Mouse (Mus musculus) gastrocnemius, postnatal 25 days (tissue): ENCODE results near the gene Ccser2. TPM values are rescaled to one million over a fixed set of nuclear protein-coding genes. Genes with fewer than 3 reads are reported as not detected.
A peak's percentile ranks its signal among the peaks of the same experiment; 100 is the strongest.
"Not testable (repeated sequence)": the region's sequence is repeated elsewhere in the genome, so short reads cannot be mapped to it uniquely, and the experiment has no call there.

Source experiments
- DNase-seq: peaks from one replicate; pipeline ENCODE4 v3.0.0; 2022
- long read RNA-seq, 2 experiments: library from polyadenylated mRNA; stranded (forward); transcript quantifications; one replicate each; pipeline ENCODE4 v2.0.0; 2021
- total RNA-seq, 2 experiments: library from RNA; stranded (reverse); gene quantifications; 1 replicate in 1 of 2; 2 replicates in 1 of 2; pipeline ENCODE4 v1.2.3; 2021

Ccser2 gene
- 10 to 100 TPM; 58.0 to 65.8 TPM for total RNA-seq
- long read RNA-seq, experiment 1, transcript Ccser2-203 (8 exons, 1,420 nt): major isoform, 9 of 17 reads
- long read RNA-seq, experiment 1, partial matches to known transcripts: 0 of 17 reads
- long read RNA-seq, experiment 1, other reads (novel, unspliced or antisense): 6 of 17 reads
- long read RNA-seq, experiment 2, full-length matches to known transcripts: 20 of 35 reads
- long read RNA-seq, experiment 2, partial matches to known transcripts: 0 of 35 reads
- long read RNA-seq, experiment 2, other reads (novel, unspliced or antisense): 15 of 35 reads

DNA sequence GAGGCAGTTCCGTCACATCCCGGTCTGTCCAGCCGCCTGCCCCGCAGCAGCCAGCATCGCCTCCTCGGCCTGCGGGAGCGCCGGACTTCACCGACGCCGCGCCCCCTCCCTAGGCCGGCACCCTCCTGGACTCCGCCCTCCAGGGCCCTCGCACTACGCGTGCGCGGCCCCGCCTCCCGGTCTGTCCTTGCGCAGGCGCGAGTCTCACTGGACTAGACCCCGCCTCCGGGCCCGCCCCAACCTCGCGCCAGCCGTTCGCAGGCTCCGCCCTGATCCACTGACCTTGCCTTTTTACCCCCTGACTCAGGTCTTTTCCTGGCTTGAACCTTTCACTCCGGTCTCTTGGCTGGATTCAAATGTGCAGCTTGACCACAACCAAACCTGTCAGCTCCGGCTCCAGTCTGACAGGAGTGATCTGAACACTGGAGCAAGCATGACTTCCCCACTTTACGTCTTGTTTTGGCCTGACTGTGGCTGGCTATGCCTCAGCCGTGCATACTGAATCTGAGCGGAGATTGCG, at the start of gene Ccser2:
Ccser2 (minus strand) TSS at position 150 of the 520 bp plus-strand sequence.
- DNase-seq: peak; percentile 97

- no peak for DNase-seq
These were observed 47.3 kb upstream of the Ccser2 start for GRCm38 (mm10) chr14:37015894-37016293.

DNA sequence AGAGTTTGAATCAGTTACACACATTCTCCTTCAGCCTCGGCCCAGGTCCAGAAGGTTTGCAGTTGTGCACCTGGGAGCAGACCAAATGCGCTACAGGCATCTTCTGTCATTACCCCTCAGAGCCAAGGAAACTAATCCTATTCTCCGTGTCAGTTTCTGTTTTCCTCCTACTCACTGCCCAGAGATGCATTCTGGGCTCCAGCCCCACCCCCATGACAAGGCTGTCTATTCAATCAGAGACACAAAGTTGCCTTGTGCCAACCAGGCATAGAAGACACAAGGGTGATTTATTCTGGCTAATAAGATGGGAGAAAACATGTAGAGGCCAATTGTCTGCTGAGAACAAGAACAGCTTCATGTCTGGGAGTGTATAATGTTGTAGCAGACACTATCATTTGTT, 45.1 kb upstream of the Ccser2 start:
- DNase-seq: no peak

GRCm38 (mm10) chr14:37009686-37010085, 41.1 kb upstream of the Ccser2 start:
- DNase-seq: no peak

GRCm38 (mm10) chr14:37006489-37006888, 37.9 kb upstream of the Ccser2 start:
- no peak for DNase-seq

GRCm38 (mm10) chr14:37005865-37006264, 37.3 kb upstream of the Ccser2 start:
- no peak for DNase-seq

DNA sequence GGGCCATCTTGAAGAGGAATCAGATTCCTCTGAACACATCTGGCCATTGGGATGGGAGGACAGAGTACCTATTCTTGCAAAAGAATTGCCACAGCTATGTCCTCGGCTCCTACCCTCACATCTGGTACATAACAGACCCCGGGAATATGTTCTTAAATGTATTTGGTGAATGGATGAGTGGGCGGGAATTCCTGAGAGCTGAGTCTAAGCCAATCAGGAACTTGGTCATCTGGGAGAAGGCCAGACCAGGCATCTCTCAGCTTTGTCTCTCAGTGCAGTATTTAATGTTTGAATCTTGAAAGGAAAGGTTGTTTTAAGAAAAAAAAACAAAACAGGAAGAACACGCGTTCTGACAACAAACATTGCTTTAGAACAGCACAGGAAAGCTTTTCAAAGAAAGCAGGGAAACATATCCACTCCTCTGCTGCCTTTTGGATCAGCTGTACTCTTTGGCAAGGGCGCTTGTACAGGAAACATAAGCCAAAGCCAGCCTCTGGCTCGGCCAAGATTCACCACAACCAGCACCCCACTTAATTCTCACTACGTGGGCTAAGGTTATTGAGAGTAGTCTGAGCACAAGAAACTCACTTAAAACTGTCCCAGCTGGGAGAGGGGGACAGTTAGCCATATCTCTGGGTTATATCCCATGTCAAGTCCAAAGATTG, 35.0 kb upstream of the Ccser2 start:
- no peak for DNase-seq

- no peak for DNase-seq
These were observed 34.3 kb upstream of the Ccser2 start for GRCm38 (mm10) chr14:37002852-37003251.

GRCm38 (mm10) chr14:37000780-37001179, 32.2 kb upstream of the Ccser2 start:
- not testable (repeated sequence) for DNase-seq

DNA sequence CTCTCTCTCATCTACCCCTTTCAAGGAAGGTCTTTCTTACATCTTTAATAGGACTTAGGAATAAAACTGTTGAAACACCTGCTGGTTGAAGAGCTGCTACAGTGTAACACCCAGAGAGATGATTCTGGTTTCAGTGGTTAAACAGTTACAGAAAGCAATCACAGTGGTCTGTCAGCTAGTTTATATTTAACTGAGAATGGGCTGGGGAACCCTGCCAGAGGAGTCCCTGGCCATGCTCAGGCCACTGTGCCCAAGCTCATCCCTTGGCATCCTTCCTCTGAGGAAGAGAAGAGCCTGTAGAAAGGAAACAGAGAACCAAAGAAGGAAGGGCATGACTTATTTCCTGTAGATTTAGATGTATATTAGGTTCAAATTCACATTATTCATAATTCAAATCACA, 21.2 kb upstream of the Ccser2 start:
- no peak for DNase-seq

GRCm38 (mm10) chr14:36985693-36986092, 17.1 kb upstream of the Ccser2 start:
- no peak for DNase-seq

GRCm38 (mm10) chr14:36975019-36975418, 6.4 kb upstream of the Ccser2 start:
- DNase-seq: no peak

GRCm38 (mm10) chr14:36971211-36971610, 2.6 kb upstream of the Ccser2 start:
- DNase-seq: no peak

DNA sequence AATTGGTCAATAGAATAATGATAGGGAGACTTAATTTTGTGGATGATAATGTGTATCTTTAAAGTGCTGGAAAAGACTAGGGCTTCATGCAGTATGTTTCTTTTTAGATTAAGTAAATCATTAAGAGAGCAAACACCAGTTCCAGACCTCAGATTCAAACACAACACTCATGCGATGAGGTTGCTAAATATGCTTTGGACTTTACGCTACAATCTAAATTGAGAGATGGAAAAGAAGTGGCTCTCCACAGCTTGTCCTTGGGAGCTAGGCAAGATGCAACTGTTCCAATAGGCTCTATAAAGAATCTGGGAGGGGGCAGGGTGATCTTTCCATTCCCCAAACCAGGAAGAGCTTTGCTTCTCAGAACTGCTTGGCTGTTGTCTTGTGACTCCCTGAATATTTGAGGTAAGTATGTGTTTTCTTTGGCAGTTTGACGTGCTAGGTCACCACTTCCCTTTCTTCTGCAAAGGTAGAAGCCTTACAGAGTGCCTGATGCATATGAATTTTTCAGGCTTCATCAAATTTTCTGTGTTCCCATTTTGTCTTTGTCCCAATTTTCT, 1.4 kb upstream of the Ccser2 start:
- DNase-seq: no peak

GRCm38 (mm10) chr14:36968076-36968627, 425 bp downstream of the Ccser2 start:
- DNase-seq: no peak

DNA sequence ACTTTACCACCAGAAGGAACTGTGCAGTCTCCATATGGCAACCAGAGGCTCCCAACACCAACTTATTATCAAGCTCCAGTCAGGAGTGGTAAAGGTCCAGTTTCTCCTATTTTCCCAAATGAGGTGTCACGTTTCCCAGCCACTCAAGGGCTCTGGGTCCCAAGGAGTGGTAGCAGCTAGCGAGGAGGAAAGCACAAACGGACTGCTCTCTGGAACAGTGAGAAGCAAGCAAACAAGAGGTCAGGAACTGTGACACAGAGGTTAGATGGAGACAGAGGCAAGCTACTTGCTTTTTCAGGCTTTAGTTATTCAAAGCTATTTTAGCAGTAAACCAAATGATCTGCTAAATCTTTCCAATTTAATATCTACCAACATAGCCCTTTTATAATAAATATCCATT, 3.2 kb downstream of the Ccser2 start:
- no peak for DNase-seq

- no peak for DNase-seq
These were observed 6.1 kb downstream of the Ccser2 start for GRCm38 (mm10) chr14:36962477-36962876.

- DNase-seq: no peak
These were observed 10.9 kb downstream of the Ccser2 start for GRCm38 (mm10) chr14:36957719-36958118.

- no peak for DNase-seq
These were observed 11.3 kb downstream of the Ccser2 start for GRCm38 (mm10) chr14:36957261-36957660.

GRCm38 (mm10) chr14:36956717-36957116, 11.9 kb downstream of the Ccser2 start:
- DNase-seq: no peak

DNA sequence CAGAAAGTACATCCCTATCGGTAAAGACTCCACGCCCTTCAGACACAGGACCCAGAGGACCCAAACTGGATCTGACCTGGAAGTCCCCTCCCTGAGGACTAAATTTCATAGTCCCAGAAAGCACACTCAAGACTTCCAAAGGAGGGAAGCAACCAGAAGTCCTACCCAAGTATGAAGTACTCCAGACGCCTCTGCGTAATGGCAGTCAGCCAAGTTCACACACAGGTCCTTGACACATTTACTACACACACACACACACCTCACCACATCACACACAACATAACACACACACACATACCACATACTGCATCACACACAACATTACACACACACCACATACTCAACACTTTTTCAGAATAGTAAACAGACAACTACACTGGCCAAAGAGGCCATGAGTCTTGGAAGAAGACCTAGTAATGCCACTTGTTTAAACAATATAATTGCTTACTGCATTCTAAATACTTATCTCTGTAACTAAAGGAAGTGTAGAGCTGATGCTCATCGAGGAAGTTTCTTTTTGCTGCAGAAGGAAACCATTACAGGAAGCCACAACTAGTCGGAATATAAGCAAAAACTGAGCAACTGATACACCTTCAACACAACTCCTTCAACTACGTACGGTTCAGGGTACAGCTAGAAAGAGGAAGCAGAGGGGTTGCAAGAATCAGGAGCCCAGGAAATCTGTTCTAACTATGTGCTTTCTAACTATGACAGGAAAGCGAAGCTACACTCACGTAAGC, 15.7 kb downstream of the Ccser2 start:
- DNase-seq: no peak

DNA sequence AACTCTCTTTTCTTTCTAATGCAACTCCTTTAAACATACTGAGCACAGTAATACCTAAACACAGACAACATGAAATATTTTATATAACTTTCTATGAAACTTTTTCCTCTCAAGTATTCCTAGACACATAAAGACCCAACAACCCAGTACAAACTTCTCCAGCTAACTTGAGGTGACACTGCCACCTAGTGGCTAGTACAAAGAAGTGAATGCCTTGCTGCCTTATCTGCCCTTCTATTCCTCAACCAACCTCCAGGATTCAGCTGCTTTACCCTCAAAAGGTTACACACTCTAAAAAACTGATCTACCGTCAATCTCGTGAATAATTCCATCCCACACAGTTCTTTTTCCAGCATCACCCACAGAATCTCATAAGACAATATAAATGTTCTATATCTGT, 16.4 kb downstream of the Ccser2 start:
- DNase-seq: no peak
